Mouse (Mus musculus): ENCODE data around the gene Pla2g15.

The Pla2g15 gene

GRCm38 (mm10) chr8:106149801-106150652 lies at the start of gene Pla2g15:
TSS of gene Pla2g15 (plus strand) at chr8:106150399.
- DNase-seq (ENCODE audit: low spot score) = peak; percentile 91

GRCm38 (mm10) chr8:106102321-106102720 lies 47.9 kb upstream of the Pla2g15 start:
- DNase-seq (ENCODE audit: low spot score) = no peak

DNA sequence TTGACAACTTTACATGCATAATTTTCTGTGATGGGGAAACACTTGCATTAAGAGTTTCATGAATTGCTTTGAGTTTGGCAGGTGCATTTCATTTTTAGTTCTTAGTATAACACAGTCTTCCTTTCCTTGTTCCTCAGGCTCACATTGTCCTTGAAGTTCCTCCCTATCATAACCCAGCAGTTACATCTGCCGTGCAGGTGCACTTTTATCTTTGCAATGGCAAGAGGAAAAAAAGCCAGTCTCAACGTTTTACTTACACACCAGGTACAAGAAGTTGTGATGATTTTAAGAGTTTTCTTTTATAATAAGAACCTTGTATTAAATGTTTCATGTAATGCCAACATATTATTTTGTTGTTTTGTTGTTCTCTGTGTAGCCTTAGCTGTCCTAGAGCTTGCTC lies 46.3 kb upstream of the Pla2g15 start:
- DNase-seq (ENCODE audit: low spot score) = no peak

DNA sequence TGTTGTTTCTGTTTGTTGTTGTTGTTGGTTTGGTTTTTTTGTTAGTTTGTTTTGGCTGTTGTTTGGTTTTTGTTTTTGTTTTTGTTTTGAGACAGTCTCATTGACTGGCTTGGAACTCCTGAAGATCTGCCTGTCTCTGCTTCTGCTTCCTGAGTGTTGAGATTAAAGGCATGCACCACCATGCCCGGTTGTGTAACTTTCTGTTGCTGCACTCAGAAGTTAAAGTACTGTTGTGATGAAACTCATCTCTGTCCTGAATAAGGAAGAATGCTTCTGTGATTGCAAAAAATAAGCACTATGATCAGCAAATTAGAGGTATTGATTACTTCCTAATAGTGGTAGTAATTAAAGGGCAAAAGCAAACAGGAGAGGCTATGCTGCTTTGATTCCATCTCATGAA lies 44.0 kb upstream of the Pla2g15 start:
- no peak for DNase-seq (ENCODE audit: low spot score)

GRCm38 (mm10) chr8:106108080-106108479 lies 42.1 kb upstream of the Pla2g15 start:
- DNase-seq (ENCODE audit: low spot score) = peak; percentile 18

DNA sequence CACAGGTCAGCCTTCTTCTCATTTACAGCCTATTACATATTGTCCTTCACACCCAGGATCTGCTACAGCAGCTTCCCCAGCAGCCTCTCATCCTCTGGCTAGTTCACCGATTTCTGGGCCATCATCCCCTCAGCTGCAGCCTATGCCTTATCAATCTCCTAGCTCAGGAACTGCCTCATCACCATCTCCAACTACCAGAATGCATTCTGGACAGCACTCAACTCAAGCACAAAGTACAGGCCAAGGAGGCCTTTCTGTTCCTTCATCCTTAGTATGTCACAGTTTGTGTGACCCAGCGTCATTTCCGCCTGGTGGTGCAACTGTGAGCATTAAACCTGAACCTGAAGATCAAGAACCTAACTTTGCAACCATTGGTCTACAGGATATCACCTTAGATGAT lies 41.5 kb upstream of the Pla2g15 start:
- peak; percentile 19 for DNase-seq (ENCODE audit: low spot score)

DNA sequence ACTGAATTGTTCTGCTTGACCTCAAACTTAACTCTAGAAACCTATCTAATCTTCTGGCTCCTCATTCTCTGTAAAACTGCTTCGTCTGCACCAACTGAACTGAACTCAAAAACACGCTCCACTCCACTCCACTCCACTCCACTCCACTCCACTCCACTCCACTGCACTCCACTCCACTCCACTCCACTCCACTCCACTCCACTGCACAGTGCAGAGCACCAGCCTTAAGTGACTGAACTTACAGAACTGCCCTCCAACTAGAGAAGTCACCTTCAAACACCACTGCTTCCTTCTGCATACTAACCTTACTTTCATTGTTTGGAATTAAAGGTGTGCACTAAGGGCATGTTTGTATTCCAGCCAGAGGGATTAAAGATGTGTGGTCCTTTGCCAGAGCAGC lies 38.2 kb upstream of the Pla2g15 start:
- DNase-seq (ENCODE audit: low spot score) = no peak

GRCm38 (mm10) chr8:106112514-106112913 lies 37.7 kb upstream of the Pla2g15 start:
- DNase-seq (ENCODE audit: low spot score) = no peak

GRCm38 (mm10) chr8:106115897-106116296 lies 34.3 kb upstream of the Pla2g15 start:
- no peak for DNase-seq (ENCODE audit: low spot score)

DNA sequence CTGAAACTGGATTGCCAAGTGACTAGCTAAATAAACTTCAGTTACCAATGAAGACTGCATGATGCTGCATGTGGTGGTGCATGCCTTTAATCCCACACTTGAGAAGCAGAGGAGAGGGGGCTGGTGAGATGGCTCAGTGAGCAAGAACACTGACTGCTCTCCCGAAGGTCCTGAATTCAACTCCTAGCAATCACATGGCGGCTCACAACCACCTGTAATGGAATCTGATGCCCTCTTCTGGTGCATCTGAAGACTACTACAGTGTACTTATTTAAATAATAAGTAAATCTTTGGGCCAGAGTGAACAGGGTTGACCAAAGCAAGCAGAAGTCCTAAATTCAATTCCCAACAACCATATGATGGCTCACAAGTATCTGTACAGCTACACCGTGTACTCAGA lies 26.8 kb upstream of the Pla2g15 start:
- no peak for DNase-seq (ENCODE audit: low spot score)

GRCm38 (mm10) chr8:106126055-106126454 lies 24.1 kb upstream of the Pla2g15 start:
- no peak for DNase-seq (ENCODE audit: low spot score)

- DNase-seq (ENCODE audit: low spot score) = no peak
Observed at GRCm38 (mm10) chr8:106127054-106127453, 23.1 kb upstream of the Pla2g15 start.

DNA sequence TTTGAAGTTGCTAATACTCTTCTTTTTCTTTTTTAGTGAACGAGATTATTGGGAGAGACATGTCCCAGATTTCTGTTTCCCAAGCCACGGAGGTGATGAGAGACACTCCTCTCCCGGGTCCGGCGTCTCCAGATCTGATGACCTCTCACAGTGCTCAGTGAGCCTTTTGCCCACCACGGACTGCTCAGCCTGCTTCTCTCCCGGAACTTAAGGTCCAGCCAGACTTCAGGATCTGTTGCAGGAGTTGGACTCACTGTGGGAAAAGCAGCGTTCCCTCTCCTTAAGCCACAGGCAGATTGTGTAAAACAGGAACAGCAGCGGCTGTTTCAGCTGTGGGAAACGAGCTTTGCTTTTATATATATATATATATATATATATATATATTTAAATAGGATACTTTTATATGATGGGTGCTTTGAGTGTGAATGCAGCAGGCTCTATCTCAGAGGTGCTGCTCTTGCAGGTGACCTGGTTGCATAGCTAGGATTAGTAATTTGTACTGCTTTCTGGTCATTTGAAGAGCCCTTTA lies 22.3 kb upstream of the Pla2g15 start:
- DNase-seq (ENCODE audit: low spot score) = no peak

DNA sequence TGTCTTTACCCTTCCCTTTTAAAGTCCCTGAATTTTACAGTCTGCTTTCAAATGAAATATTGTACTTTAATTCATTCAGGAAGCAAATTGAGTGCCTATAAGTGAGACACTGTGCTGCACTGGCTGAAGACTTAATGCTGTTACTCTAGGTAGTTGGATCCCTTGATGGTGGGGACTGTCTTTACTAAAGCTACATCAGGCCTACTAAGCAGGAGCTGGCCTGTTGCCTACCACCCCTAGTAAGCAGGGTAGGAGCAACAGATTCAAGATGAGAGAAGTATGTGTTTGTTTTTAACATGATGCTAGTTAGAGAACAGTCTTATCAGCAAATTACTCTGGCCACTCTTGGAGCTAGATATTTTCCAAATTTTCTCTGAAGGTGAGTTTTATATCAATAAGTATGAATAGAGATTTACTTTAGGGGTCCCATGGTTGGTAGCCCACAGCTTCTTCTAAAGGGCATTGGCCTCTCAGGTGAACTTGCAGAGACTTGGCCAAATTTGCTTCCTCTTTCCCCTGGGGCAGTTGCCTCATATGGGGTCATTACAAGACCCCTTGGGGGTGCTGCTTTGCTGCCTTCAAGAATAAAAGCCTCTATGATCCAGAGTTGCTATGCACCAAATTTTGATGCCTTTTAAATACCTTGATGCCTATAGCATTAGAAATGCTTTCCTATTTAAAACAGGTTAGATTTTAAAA lies 20.8 kb upstream of the Pla2g15 start:
- no peak for DNase-seq (ENCODE audit: low spot score)

DNA sequence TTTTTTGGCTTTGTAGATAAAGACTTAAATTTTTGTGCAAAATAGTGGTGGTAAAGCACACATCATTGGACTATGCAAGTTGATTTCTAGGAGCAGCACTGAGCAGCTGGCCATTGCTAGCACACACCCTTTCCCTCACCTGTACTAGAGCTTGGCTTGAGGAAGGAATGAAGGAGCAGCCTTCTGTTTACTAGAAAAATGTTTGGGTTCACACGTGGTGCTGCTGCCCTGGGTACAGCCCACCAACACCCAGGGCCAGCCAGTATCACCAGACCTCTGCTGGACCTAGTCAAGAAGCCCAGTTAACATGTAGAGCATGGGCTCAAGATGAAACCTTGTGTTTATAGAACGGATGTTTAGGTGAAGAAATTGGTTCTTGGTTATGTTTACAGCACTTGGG lies 20.2 kb upstream of the Pla2g15 start:
- no peak for DNase-seq (ENCODE audit: low spot score)

DNA sequence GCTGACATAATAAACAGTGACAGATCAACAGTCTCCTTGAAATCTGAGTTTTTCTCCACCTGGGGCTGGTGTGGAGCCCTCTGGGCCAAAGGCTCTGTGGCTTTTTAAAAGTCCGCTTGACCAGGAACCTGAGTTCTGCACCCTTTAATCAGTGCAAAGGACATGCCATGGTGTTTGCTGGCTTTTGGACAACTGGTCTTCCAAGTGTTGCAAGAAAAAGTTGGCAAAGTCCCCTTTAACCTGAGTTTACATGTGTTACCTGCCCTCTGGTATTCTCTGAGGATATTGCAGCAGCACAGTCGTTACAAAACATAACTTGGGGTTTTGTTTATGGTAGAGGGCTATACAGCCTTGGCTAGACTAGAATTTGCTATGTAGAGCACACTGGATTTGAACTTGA lies 19.7 kb upstream of the Pla2g15 start:
- DNase-seq (ENCODE audit: low spot score) = no peak

- no peak for DNase-seq (ENCODE audit: low spot score)
Observed at GRCm38 (mm10) chr8:106131021-106131420, 19.2 kb upstream of the Pla2g15 start.

DNA sequence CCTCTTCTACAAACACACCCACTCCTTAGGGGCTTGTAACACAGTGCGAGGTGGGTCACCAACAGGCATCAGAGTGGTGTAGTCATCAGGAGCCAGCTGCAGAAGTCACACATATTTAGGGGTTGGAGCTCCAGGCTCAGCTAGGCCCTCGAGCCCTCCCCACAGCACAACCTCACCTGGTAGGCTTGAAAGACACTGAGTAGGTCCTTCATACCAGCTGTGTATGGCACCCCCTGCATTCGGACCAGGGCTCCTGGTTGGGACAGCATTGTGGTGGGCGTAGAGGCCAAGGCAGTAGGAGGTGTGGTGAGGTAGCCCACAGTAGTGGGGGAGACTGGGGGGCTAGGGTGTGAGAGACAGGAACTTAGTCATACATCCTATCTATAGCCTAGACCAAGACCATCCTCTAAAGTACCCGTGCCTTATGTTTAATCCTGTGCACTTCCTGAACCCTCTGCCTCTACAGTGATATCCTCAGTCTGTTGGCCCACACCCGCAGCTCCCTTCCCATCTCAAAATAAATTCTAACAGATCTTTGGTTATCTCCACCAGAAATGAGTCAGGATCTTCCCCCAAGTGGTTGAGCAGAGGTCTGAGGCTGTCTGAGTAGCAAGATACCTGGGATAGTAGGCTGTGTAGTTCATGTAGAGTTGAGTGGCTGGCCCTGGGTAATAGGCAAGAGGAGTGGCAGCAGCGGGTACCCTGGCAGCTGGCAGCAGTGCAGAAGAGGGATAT lies 18.5 kb upstream of the Pla2g15 start:
- DNase-seq (ENCODE audit: low spot score) = no peak

GRCm38 (mm10) chr8:106132356-106132755 lies 17.8 kb upstream of the Pla2g15 start:
- DNase-seq (ENCODE audit: low spot score) = no peak

- DNase-seq (ENCODE audit: low spot score) = no peak
Observed at GRCm38 (mm10) chr8:106133526-106133925, 16.7 kb upstream of the Pla2g15 start.

DNA sequence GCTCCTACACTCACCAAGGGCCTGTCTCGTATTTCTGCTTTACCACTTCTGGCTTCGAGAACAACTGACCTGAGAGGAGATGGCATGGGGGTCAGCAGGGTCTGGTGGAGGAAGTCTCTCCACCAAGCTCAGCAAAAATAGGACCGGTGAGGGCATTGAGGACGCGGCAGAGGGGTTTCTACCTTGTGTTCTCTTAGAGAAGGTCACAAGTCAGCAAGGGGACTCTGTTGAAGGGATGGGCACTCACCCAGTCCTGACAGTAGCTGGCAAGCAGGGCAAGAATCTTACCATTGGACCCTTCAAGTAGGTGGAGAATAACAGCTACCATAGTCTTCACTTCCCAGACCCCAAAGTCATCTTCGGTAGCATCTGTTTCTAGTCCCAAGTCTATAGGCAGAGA lies 16.3 kb upstream of the Pla2g15 start:
- no peak for DNase-seq (ENCODE audit: low spot score)

DNA sequence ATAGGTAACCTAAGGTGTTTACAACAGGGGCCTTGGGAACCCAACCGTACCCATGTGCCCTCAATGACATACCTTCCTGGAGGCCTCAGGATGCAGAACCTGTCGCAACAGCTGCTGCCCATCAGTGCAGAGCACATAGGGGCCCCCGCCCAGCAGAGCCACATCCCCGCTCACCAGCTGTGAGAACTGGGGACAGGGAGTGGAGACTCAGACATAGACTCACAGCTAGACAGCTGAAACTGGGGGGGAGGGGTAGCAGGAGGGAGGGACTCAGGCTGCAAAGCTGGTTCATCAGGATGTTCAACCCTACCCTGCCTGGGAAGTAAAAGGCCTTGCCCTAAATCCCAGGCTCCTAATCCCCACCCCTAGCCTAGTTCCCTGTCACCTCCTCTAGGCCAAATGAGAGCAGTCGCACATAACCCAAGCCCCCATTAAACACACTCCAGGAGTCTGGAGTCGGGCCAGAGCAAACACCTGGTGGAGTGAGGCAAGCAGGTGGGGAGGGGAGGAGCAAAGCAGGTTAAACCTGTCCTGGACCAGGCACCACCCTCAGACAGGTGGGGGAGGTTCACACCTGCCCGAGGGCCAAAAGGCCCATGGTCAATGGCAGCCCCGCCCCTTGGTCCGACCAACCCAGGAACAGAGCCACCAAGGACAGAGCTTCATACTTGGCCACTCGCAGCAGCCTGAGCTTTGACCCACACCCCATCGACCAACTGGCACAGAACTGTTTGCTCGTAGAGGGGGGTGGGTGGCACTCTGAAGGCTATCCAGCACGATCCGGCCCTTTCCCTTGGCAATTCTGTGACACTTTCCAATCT lies 15.2 kb upstream of the Pla2g15 start:
- peak; percentile 55 for DNase-seq (ENCODE audit: low spot score)
